25 mouse cellular contexts compared by ENCODE assay signal in genomic region chr3:140872511-140872910, GRCm38 (mm10).
"Had no signal": no experiment of that assay in that cellular context is flagged by ENCODE, and none has a peak within 500 bp of the region (broad histone marks: within the 10 kb centered on the region; RNA-seq: fewer than 3 reads in every experiment).

No protein-coding gene starts in this region.

- H3K4me1 ChIP-seq: heart, embryonic 12.5 days; hindbrain, embryonic 10.5 days; hindbrain, embryonic 12.5 days; intestine, embryonic 15.5 days; limb, embryonic 10.5 days; limb, embryonic 12.5 days had no signal

- H3K36me3 ChIP-seq: heart, embryonic 12.5 days; hindbrain, embryonic 10.5 days; hindbrain, embryonic 12.5 days; intestine, embryonic 15.5 days; limb, embryonic 10.5 days; limb, embryonic 12.5 days; liver, embryonic 13.5 days had no signal

- ATAC-seq: hindbrain, embryonic 16.5 days; inflammation-experienced regulatory T-cells, adult 6 months; intestine, embryonic 15.5 days; intestine, postnatal 0 days had no signal

- H3K27me3 ChIP-seq: heart, embryonic 12.5 days; hindbrain, embryonic 12.5 days; intestine, embryonic 15.5 days; limb, embryonic 12.5 days; liver, embryonic 13.5 days had no signal

- DNase-seq: gastrocnemius, adult 2 months; gastrocnemius, postnatal 10 days; gastrocnemius, postnatal 25 days; heart, adult 2 months; heart, postnatal 10 days; heart, postnatal 4 days; kidney, adult 18-20 months; kidney, adult 8-10 months; kidney, postnatal 25 days; kidney, postnatal 4 days; liver; liver, embryonic 13.5 days had no signal

- H3K9me3 ChIP-seq: heart, embryonic 12.5 days; hindbrain, embryonic 10.5 days; hindbrain, embryonic 12.5 days; intestine, embryonic 15.5 days; limb, embryonic 10.5 days; limb, embryonic 12.5 days; liver, embryonic 13.5 days had no signal

- H3K9ac ChIP-seq: heart, embryonic 12.5 days; hindbrain, embryonic 12.5 days; hindbrain, embryonic 14.5 days; intestine, embryonic 15.5 days; limb, embryonic 12.5 days; liver, embryonic 13.5 days had no signal

- H3K4me2 ChIP-seq: heart, embryonic 12.5 days; hindbrain, embryonic 12.5 days; hindbrain, embryonic 14.5 days; intestine, embryonic 15.5 days; limb, embryonic 12.5 days; liver, embryonic 11.5 days; liver, embryonic 13.5 days had no signal

- H3K4me3 ChIP-seq: gastrocnemius, adult 2 months; heart, adult 2 months; heart, embryonic 12.5 days; hindbrain, embryonic 10.5 days; hindbrain, embryonic 12.5 days; intestine, embryonic 15.5 days; layer of hippocampus, adult 2 months; left cerebral cortex, adult 2 months; limb, embryonic 10.5 days; limb, embryonic 12.5 days; liver, embryonic 13.5 days had no signal

- H3K27ac ChIP-seq: gastrocnemius, adult 2 months; heart, adult 2 months; hindbrain, embryonic 10.5 days; hindbrain, embryonic 12.5 days; hindbrain, embryonic 14.5 days; intestine, embryonic 15.5 days; layer of hippocampus, adult 2 months; left cerebral cortex, adult 2 months; limb, embryonic 10.5 days; limb, embryonic 12.5 days; liver, embryonic 13.5 days had no signal
